ENCODE assay signal across 28 mouse cellular contexts in genomic region chr17:64180546-64180945, GRCm38 (mm10).
"Had no signal": no experiment of that assay in that cellular context is flagged by ENCODE, and none has a peak within 500 bp of the region (broad histone marks: within the 10 kb centered on the region; RNA-seq: fewer than 3 reads in every experiment).

No protein-coding gene starts in this region.

- H3K9ac ChIP-seq: heart, embryonic 12.5 days; hindbrain, embryonic 12.5 days; hindbrain, embryonic 14.5 days; intestine, embryonic 15.5 days; limb, embryonic 12.5 days; liver, embryonic 13.5 days; liver, embryonic 15.5 days; liver, postnatal 0 days had no signal

- H3K27ac ChIP-seq: gastrocnemius, adult 2 months; heart, embryonic 10.5 days; hindbrain, embryonic 10.5 days; hindbrain, embryonic 12.5 days; hindbrain, embryonic 14.5 days; intestine, embryonic 15.5 days; layer of hippocampus, adult 2 months; left cerebral cortex, adult 2 months; limb, embryonic 10.5 days; limb, embryonic 12.5 days; liver, embryonic 13.5 days; liver, embryonic 15.5 days had no signal

- H3K4me2 ChIP-seq: heart, embryonic 12.5 days; hindbrain, embryonic 12.5 days; hindbrain, embryonic 14.5 days; intestine, embryonic 15.5 days; limb, embryonic 12.5 days; liver, embryonic 11.5 days; liver, embryonic 13.5 days; liver, embryonic 15.5 days had no signal

- H3K27me3 ChIP-seq: heart, embryonic 12.5 days; hindbrain, embryonic 12.5 days; intestine, embryonic 15.5 days; limb, embryonic 12.5 days; liver, embryonic 13.5 days; liver, embryonic 15.5 days had no signal

- H3K36me3 ChIP-seq: heart, embryonic 10.5 days; heart, embryonic 12.5 days; hindbrain, embryonic 10.5 days; hindbrain, embryonic 12.5 days; intestine, embryonic 15.5 days; limb, embryonic 10.5 days; limb, embryonic 12.5 days; liver, embryonic 13.5 days; liver, embryonic 15.5 days had no signal

- H3K9me3 ChIP-seq: heart, embryonic 10.5 days; heart, embryonic 12.5 days; hindbrain, embryonic 10.5 days; hindbrain, embryonic 12.5 days; intestine, embryonic 15.5 days; limb, embryonic 10.5 days; limb, embryonic 12.5 days; liver, embryonic 13.5 days; liver, embryonic 15.5 days had no signal

- H3K4me3 ChIP-seq: gastrocnemius, adult 2 months; heart, embryonic 10.5 days; heart, embryonic 12.5 days; hindbrain, embryonic 10.5 days; hindbrain, embryonic 12.5 days; intestine, embryonic 15.5 days; layer of hippocampus, adult 2 months; left cerebral cortex, adult 2 months; limb, embryonic 10.5 days; limb, embryonic 12.5 days; liver, embryonic 13.5 days; liver, embryonic 15.5 days had no signal

- DNase-seq: gastrocnemius, adult 2 months; gastrocnemius, postnatal 10 days; gastrocnemius, postnatal 25 days; heart, postnatal 10 days; heart, postnatal 4 days; kidney, adult 18-20 months; kidney, adult 8-10 months; kidney, postnatal 10 days; kidney, postnatal 25 days; kidney, postnatal 4 days; liver; liver, embryonic 13.5 days; liver, postnatal 0 days had no signal

- ATAC-seq: hindbrain, embryonic 16.5 days; inflammation-experienced regulatory T-cells, adult 6 months; intestine, embryonic 15.5 days; intestine, postnatal 0 days; liver, postnatal 0 days had no signal

- H3K4me1 ChIP-seq: heart, embryonic 10.5 days; heart, embryonic 12.5 days; hindbrain, embryonic 10.5 days; hindbrain, embryonic 12.5 days; intestine, embryonic 15.5 days; limb, embryonic 12.5 days; liver, embryonic 13.5 days; liver, embryonic 15.5 days had no signal
